Mouse (Mus musculus): ENCODE results near the gene Fbxo10.
"Not testable (repeated sequence)": the region's sequence is repeated elsewhere in the genome, so short reads cannot be mapped to it uniquely, and the experiment has no call there.

Gene Fbxo10

GRCm38 (mm10) chr4:45047286-45047887 is 37.0 kb downstream of the Fbxo10 start:
- DNase-seq (ENCODE audit: low spot score in 2 of 2) = no peak

- no peak for DNase-seq (ENCODE audit: low spot score in 2 of 2)
Observed at GRCm38 (mm10) chr4:45046679-45047078, 37.7 kb downstream of the Fbxo10 start.

- DNase-seq (ENCODE audit: low spot score in 2 of 2) = no peak
Observed at GRCm38 (mm10) chr4:45040795-45041194, 43.6 kb downstream of the Fbxo10 start.

GRCm38 (mm10) chr4:45039546-45039945 is 44.9 kb downstream of the Fbxo10 start:
- not testable (repeated sequence) for DNase-seq (ENCODE audit: low spot score in 2 of 2)

GRCm38 (mm10) chr4:45038879-45039278 is 45.5 kb downstream of the Fbxo10 start:
- not testable (repeated sequence) for DNase-seq (ENCODE audit: low spot score in 2 of 2)

- no peak for DNase-seq (ENCODE audit: low spot score in 2 of 2)
Observed at GRCm38 (mm10) chr4:45037455-45038410, 46.7 kb downstream of the Fbxo10 start.

GRCm38 (mm10) chr4:45036571-45036970 is 47.8 kb downstream of the Fbxo10 start:
- DNase-seq (ENCODE audit: low spot score in 2 of 2) = no peak

- no peak for DNase-seq (ENCODE audit: low spot score in 2 of 2)
Observed at GRCm38 (mm10) chr4:45036048-45036447, 48.4 kb downstream of the Fbxo10 start.

- no peak for DNase-seq (ENCODE audit: low spot score in 2 of 2)
Observed at GRCm38 (mm10) chr4:45034693-45035628, 49.4 kb downstream of the Fbxo10 start.

GRCm38 (mm10) chr4:45032586-45032985 is 51.8 kb downstream of the Fbxo10 start:
- no peak for DNase-seq (ENCODE audit: low spot score in 2 of 2)

- no peak for DNase-seq (ENCODE audit: low spot score in 2 of 2)
Observed at GRCm38 (mm10) chr4:45026459-45026858, 57.9 kb downstream of the Fbxo10 start.

GRCm38 (mm10) chr4:45019009-45019408 is 65.4 kb downstream of the Fbxo10 start:
- DNase-seq (ENCODE audit: low spot score in 2 of 2) = no peak

GRCm38 (mm10) chr4:45018452-45018980 is 65.9 kb downstream of the Fbxo10 start, which contains the start of gene Polr1e:
Polr1e (plus strand) TSS chr4:45018583.
- DNase-seq (ENCODE audit: low spot score in 2 of 2) = peak; percentile 94 to 96

GRCm38 (mm10) chr4:45015615-45016014 is 68.8 kb downstream of the Fbxo10 start:
- peak; percentile 50 to 70 for DNase-seq (ENCODE audit: low spot score in 2 of 2)

GRCm38 (mm10) chr4:45013537-45013936 is 70.9 kb downstream of the Fbxo10 start:
- DNase-seq (ENCODE audit: low spot score in 2 of 2) = no peak

- no peak for DNase-seq (ENCODE audit: low spot score in 2 of 2)
Observed at GRCm38 (mm10) chr4:45013031-45013431, 71.4 kb downstream of the Fbxo10 start.

- peak; percentile 97 to 99 for DNase-seq (ENCODE audit: low spot score in 2 of 2)
Observed at GRCm38 (mm10) chr4:45012105-45012975, 72.1 kb downstream of the Fbxo10 start, which contains the start of gene Zbtb5. Zbtb5 (minus strand) TSS chr4:45012412.

- DNase-seq (ENCODE audit: low spot score in 2 of 2) = peak in 1 of 2 experiments; percentile 65
Observed at GRCm38 (mm10) chr4:45011581-45012104, 72.8 kb downstream of the Fbxo10 start.

- no peak for DNase-seq (ENCODE audit: low spot score in 2 of 2)
Observed at GRCm38 (mm10) chr4:45010806-45011415, 73.5 kb downstream of the Fbxo10 start.

GRCm38 (mm10) chr4:45005452-45005851 is 79.0 kb downstream of the Fbxo10 start:
- DNase-seq (ENCODE audit: low spot score in 2 of 2) = no peak
